Mouse (Mus musculus): ENCODE results near the gene F11. TPM values are rescaled to one million over a fixed set of nuclear protein-coding genes. Genes with fewer than 3 reads are reported as not detected.

Gene F11
- polyA plus RNA-seq (2014; fragmentation: Illumina TruSeq; extraction: RNeasy Lipid Tissue Mini Kit (QIAGEN cat#74804); ENCODE audit: low read depth, low replicate concordance), result not detected

DNA sequence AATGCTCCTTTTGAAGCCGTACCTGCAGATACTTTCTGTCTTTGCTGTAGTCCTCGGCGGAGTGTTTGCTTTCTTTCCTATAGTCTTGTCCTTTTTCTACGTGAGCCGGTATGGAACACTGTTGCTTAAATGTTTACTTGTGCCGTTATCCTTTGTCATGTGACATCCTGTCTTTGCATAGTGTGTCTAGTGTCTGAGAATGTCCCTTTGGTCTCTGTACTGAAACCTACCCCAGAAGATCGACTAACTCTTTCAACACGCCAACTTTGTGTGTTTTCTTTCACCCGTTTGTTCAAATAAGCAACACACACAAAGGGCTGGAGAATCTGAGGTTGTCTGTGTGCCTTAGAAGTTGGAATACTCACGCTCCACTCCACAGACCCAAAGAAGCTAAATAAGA lies at the start of gene F11:
Gene F11 (minus strand): TSS at position 112 of the 400 bp plus-strand sequence.

DNA sequence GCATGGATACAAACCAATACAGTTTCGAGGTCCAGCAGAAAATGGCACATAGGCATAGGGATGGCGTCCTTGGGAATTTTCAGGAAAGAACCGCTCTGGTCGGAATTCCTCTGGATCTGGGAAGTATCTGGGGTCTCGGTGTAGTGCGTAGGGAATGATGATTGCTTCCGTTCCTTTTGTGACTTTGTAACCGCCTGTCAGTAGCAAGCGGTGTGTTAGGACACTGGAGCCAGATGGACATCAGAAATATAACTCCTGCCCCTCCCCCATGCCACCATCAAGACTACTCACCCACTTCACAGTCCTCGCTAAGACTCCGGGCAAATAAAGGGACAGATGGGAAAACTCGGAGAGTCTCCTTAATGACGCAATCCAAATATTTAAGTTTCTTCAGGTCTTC lies 46.5 kb upstream of the F11 start, which contains the start of gene Gm45753:
Gene Gm45753 (minus strand): TSS at position 101 of the 400 bp plus-strand sequence.

DNA sequence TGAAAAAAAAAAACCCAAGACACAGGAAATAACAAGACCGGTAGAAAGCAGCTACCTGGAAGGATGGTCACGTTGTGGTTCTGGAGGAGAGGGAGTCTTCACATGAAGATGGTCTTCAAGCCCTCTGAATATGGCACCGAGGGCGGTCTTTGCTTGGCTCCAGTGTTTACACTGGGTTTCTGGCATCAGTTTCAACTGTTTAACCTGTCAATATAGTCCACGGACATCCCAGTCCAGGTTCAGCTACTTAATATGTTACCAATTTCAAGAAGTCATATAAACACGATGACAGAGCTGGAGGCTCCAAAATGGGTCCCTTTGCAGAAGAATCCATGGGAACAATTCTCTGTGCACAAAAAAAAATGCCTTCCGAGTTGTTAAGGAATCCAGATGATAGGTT lies 32.9 kb upstream of the F11 start, which contains the start of gene Klkb1:
Gene Klkb1 (minus strand): TSS at position 173 of the 400 bp plus-strand sequence.

Other genes starting within 250 kb of the F11 start
- gene Mtnr1a, start 192.9 kb downstream of the F11 start, polyA plus RNA-seq (2014; fragmentation: Illumina TruSeq; extraction: RNeasy Lipid Tissue Mini Kit (QIAGEN cat#74804); ENCODE audit: low read depth, low replicate concordance), result not detected
- gene Klkb1, start 32.8 kb upstream of the F11 start, polyA plus RNA-seq (2014; fragmentation: Illumina TruSeq; extraction: RNeasy Lipid Tissue Mini Kit (QIAGEN cat#74804); ENCODE audit: low read depth, low replicate concordance), result 4.9 TPM
- gene Gm45753, start 46.4 kb upstream of the F11 start, polyA plus RNA-seq (2014; fragmentation: Illumina TruSeq; extraction: RNeasy Lipid Tissue Mini Kit (QIAGEN cat#74804); ENCODE audit: low read depth, low replicate concordance), result 1.4 TPM
- gene Cyp4v3, start 71.2 kb upstream of the F11 start, polyA plus RNA-seq (2014; fragmentation: Illumina TruSeq; extraction: RNeasy Lipid Tissue Mini Kit (QIAGEN cat#74804); ENCODE audit: low read depth, low replicate concordance), result 10.7 TPM
- gene Fam149a, start 120.3 kb upstream of the F11 start, polyA plus RNA-seq (2014; fragmentation: Illumina TruSeq; extraction: RNeasy Lipid Tissue Mini Kit (QIAGEN cat#74804); ENCODE audit: low read depth, low replicate concordance), result 43.0 TPM
- 32.3 TPM for gene Tlr3, start 149.0 kb upstream of the F11 start, polyA plus RNA-seq (2014; fragmentation: Illumina TruSeq; extraction: RNeasy Lipid Tissue Mini Kit (QIAGEN cat#74804); ENCODE audit: low read depth, low replicate concordance)
- gene Sorbs2, start 245.8 kb upstream of the F11 start, polyA plus RNA-seq (2014; fragmentation: Illumina TruSeq; extraction: RNeasy Lipid Tissue Mini Kit (QIAGEN cat#74804); ENCODE audit: low read depth, low replicate concordance), result 44.6 TPM